Mouse (Mus musculus) hindlimb bud, embryonic 11.5 days (tissue): ENCODE results near the gene Tmem208.

ENCODE experiments used
- DNase-seq: peaks from one replicate; pipeline ENCODE4 v3.0.0-alpha.2; 2012; ENCODE audit warnings: low read depth, low spot score; ENCODE audit errors: extremely low spot score

Tmem208 gene

DNA sequence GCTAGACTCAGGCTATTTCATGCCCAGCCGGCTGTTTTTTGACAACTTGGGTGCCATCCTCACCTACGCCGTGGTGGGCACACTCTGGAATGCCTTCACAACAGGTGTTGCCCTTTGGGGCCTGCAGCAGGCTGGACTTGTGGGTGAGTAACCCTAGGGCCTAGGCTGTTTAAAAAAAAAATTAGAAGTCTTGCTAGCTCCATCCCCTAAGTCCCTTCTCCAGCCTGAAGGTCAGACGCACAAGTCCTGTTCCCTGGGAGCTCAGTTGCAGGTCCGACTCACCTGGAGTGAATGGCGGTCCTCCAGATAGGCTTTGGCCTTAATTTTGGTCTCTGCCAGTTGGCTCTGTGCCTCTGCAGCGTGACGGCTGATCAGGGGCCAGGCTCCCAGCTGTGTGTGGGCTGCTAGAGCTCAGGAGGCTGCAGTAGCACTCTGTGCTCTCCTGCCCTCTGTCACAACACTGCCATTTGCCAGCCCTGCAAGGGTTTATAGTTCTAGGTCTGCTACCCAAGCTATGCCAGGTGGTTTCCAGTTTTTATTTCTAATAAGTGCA lies 27.5 kb downstream of the Tmem208 start:
- no peak for DNase-seq

DNA sequence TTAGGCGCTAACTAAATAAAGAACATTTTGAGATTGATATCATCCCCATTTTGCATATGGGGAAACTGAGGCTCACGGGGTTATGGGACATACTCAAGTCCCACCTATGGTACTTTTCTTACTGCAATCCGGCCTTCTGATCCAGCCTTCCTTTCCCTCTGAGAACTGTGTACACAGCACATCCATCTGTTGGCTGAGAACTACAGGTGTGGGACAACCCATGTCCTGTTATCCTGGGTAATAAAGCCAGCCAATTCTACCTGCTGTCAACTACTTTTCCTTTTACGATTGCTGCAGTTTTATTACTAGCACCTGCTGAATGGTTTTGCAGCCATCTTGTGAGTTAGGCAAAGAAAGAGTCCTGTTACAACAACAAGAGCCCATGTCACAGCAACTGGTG lies 28.4 kb downstream of the Tmem208 start:
- no peak for DNase-seq

DNA sequence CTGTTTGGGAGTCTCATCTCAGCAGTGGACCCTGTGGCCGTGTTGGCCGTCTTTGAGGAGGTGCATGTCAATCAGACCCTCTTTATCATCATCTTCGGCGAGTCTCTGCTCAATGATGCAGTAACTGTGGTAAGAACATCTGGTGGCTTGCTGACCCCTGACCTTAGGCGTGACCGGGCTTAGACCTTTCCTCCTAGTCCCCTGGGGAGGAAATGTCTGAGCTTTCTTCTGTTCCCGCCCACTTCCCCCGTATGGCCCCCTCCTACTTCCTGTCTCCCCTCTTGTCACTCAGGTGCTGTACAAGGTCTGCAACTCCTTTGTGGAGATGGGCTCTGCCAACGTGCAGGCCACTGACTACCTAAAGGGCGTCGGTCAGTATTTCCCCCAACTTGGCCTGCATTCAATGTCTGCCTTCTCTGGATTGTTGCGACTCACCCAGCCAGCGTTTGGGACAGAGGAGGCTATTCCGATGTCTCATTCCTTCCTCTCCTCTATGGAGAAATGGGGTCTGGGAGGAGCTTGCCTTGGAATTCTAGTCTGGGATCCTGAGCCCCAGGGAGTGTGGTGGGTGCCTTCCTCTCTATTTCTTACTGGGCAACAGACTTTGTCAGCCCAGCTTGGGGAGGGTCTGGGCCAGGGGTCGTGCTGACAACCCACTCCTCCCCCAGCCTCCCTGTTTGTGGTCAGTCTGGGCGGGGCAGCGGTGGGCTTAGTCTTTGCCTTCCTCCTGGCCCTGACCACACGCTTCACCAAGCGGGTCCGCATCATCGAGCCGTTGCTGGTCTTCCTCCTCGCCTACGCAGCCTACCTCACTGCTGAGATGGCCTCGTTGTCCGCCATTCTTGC lies 29.2 kb downstream of the Tmem208 start:
- no peak for DNase-seq

DNA sequence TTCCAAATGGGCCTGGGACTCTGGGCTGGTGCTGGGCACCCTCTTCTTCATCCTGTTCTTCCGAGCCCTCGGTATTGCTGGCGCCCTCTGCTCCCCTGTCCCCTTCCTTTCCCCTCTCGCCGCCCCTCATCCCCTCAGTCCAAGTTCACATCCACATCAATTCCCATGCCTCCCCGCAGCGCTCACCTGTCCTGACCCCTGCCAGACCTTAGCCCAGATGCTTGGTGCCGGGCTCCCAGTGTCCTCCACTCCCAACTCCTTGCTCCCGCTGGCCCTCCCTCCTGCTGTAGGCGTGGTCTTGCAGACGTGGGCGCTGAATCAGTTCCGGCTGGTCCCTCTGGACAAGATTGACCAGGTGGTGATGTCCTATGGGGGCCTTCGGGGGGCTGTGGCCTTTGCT lies 30.5 kb downstream of the Tmem208 start:
- DNase-seq = no peak

DNA sequence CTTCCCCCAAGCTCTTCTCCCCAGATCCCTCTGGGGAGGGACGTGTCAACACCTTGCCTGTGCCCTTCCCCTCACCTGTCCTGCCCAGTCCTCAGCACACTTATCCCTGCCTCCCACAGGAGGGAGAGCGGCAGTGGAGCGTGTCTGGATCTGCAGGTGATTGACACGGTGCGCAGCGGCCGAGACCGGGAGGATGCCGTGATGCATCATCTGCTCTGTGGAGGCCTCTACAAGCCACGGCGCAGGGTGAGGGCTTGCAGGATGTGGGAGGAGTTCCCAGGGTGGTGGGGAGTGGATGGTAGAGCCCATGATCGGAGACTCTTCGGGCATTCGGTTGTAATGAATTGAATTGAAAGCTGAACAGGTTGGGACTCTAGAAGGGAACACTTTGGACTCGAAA lies 33.1 kb downstream of the Tmem208 start:
- DNase-seq = no peak

DNA sequence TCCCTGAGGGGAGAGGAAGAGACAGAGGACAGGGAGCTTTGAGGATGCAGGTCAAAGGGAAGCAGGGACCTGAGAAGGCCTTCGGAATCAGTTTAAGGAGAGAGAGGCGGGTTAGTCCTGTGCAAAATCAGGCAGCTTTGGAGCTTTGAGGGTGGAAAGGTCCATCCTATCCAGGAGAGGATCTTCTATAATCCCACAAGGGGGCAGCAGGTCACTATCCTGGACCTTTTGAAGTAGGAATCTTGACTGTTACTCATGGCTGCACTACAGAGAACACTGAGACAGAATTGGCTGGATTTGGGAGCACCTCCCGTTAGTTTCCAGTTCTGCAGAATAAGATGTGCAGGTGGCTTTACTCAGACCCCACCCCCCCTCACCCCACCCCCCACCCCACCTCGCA lies 33.5 kb downstream of the Tmem208 start:
- no peak for DNase-seq

GRCm38 (mm10) chr8:105361751-105362702 lies 35.9 kb downstream of the Tmem208 start:
- no peak for DNase-seq

DNA sequence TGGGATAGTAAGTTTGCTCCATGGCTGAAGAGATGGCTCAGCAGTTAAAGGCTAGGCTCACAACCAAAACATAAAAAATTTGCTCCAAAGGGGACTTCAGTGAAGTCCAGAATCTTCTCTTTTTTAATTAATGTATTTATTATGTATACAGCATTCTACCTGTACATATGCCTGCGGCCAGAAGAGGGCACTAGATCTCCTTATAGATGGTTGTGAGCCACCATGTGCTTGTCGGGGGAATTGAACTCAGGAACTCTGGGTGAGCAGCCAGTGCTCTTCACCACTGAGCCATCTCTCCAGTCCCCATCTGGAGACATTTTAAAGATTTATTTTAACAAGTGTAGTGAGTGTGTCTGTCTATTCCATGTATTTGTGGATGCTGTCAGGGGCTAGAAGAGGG lies 41.0 kb downstream of the Tmem208 start:
- DNase-seq = no peak

DNA sequence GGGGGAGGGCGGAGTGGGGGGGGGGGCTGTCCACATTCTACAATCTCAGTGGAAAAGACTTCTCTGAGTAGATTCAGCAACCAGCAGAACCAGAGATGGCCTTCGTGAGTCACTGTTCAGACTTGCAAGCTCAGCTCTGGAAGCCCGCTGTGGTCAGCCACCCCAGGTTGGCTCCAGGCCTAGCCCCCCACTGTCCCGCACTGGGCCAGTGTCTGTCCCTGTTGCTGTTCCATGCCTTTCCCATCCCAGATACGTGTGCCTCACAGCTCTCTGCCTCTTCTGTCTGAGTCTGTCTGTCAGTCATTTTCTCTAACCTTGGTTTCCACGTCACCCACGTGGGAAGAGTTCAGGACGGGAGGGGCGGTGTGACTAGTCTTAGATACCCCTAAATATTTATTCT lies 46.3 kb downstream of the Tmem208 start:
- no peak for DNase-seq

- DNase-seq = no peak
Measured at GRCm38 (mm10) chr8:105373032-105373431, 46.9 kb downstream of the Tmem208 start, which contains the start of gene Plekhg4. TSS of gene Plekhg4 (plus strand) at chr8:105373274.

- DNase-seq = no peak
Measured at GRCm38 (mm10) chr8:105374513-105374966, 48.4 kb downstream of the Tmem208 start.

- DNase-seq = no peak
Measured at GRCm38 (mm10) chr8:105378673-105379072, 52.5 kb downstream of the Tmem208 start.

DNA sequence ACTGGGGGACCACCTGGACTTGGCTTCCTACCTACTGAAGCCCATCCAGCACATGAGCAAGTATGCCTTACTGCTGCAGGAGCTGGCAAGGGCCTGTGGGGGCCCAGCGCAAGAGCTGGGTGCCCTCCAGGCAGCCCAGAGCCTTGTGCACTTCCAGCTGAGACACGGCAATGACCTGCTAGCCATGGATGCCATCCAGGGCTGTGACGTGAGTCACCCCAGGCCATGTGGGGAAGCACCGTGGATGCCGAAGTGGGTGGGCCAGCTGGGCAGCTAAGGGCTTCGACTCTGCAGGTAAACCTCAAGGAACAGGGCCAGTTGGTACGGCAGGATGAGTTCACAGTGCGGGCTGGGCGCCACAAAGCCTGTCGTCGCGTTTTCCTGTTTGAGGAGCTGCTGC lies 54.2 kb downstream of the Tmem208 start:
- no peak for DNase-seq

DNA sequence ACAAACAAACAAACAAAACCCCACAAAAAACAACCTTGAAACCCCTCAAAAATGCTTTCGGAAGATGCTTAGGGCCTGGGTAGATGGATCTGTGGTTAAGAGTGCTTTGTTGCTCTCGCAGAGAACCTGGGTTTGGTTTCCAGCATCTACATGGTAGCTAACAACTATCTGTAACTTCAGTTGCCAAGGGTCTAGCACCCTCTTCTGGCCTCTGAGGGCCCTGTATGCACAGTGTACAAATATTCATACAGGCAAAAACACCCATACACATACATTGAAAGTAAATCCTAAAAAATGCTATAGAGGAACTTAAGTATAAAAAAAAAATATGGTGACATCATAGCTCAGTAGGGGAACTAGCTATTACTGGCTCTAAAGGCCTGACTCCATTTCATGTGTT lies 57.9 kb downstream of the Tmem208 start:
- DNase-seq = no peak
